Mouse (Mus musculus): ENCODE measurements at regions not wholly inside any gene's neighbourhood (a gene's known extent, or its start where the extent isn't known, plus 50 kb on each side); places are given as distances from the start of the nearest gene placed in this dataset.

GRCm38 (mm10) chr17:47317651-47318050 is 51.0 kb upstream of the Mrps10 start:
- Histone ChIP-seq H3K4me2 (replicated peaks) (no peak overlapping the region), H3K4me3 (replicated peaks) (no peak overlapping the region), H3K4me1 (replicated peaks) (no peaks in the 10 kb centered on the region), H3K36me3 (peaks cover 57% of the 10 kb centered on the region), H3K9me3 (no peaks in the 10 kb centered on the region), H3K27ac (no peak overlapping the region), H3K9ac (replicated peaks) (no peak overlapping the region), H3K27me3 (no peaks in the 10 kb centered on the region)
- no peak for ATAC-seq
- 86% methylated on average over 11 of the region's 11 CpGs for WGBS

GRCm38 (mm10) chr17:47313162-47313561 is 55.5 kb upstream of the Mrps10 start:
- no peaks in the 10 kb centered on the region for H3K27me3 ChIP-seq
- no peak overlapping the region for H3K4me2 ChIP-seq (replicated peaks)
- no peak overlapping the region for H3K27ac ChIP-seq
- peaks cover 50% of the 10 kb centered on the region for H3K36me3 ChIP-seq
- H3K9me3 ChIP-seq = no peaks in the 10 kb centered on the region
- H3K4me1 ChIP-seq (replicated peaks) = no peaks in the 10 kb centered on the region
- no peak overlapping the region for H3K4me3 ChIP-seq (replicated peaks)
- no peak overlapping the region for H3K9ac ChIP-seq (replicated peaks)
- no peak for ATAC-seq
- WGBS = 94% methylated on average over 7 of the region's 7 CpGs

DNA sequence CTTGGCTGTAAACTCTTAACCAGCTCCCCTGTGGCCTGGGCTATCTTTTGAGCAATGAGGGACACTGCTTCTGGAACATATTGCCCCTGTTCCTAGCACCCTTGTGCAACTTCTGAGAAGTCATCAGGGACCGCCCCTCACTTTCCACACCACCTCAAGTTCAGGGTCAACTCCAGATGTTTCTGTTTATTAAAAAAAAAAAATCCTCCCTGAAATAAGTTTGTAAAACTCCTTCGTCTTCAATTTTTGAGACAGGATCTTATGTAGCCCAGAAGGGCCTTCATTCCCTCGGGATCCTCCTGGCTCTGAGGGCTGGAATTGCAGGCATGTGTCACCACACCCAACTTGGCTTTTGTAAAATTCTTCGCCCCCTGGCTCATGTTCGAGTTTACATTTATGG is 57.4 kb upstream of the Mrps10 start:
- 93% methylated on average over 5 of the region's 5 CpGs for WGBS
- H3K27me3 ChIP-seq = no peaks in the 10 kb centered on the region
- H3K27ac ChIP-seq = no peak overlapping the region
- peaks cover 36% of the 10 kb centered on the region for H3K36me3 ChIP-seq
- no peak overlapping the region for H3K4me2 ChIP-seq (replicated peaks)
- peaks cover 5% of the 10 kb centered on the region for H3K4me1 ChIP-seq (replicated peaks)
- ATAC-seq = no peak
- no peaks in the 10 kb centered on the region for H3K9me3 ChIP-seq
- no peak overlapping the region for H3K9ac ChIP-seq (replicated peaks)
- no peak overlapping the region for H3K4me3 ChIP-seq (replicated peaks)

DNA sequence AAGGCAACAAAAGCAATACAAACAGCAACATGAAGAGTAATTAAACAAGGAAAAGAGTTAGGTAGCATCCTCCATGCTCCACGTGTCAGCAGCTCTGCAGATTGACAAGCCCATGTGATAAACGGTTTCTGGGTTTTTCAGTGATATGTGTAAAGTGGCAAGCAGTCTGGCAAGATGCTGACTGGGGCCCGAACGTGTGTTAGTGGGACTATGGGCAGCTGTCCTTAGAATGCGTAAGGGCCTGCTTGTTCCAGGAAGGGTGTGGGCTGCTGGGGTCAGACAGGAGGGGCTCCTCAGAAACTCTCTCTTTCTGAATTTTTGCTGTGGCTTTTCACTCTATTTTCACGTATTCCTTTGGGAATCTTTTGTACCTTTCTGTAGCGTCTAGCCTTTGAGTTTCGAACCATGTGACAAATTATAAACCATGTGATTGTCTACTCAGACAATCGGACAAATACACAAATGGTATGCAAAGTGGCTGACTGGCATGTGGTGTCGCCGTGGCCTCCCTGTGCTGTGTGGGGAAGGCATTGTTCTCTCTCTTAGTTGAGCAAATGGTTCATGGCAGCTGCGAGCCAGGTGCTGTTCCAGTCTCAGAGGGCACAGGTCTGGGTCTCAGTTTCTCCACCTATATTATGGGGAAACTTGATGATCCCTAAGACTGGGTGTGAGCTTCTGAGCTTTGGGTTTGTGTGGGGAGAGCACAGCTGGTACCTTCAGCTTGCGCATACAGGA is 62.5 kb upstream of the Mrps10 start:
- 0 out of 2 replicates have a peak overlapping the region, but pooled peaks have one; percentile 21 for H3K27ac ChIP-seq
- H3K9me3 ChIP-seq = no peaks in the 10 kb centered on the region
- 47% methylated on average over 13 of the region's 13 CpGs for WGBS
- H3K4me3 ChIP-seq (replicated peaks) = no peak overlapping the region
- no peak overlapping the region for H3K9ac ChIP-seq (replicated peaks)
- no peak overlapping the region for H3K4me2 ChIP-seq (replicated peaks)
- no peaks in the 10 kb centered on the region for H3K27me3 ChIP-seq
- peaks cover 54% of the 10 kb centered on the region for H3K4me1 ChIP-seq (replicated peaks)
- peak; percentile 38; the same call in 1 of the 2 replicates for ATAC-seq
- peaks cover 5% of the 10 kb centered on the region for H3K36me3 ChIP-seq

- H3K27ac ChIP-seq = peak overlapping the region; percentile 48; the same call in 1 of the 2 replicates
- no peaks in the 10 kb centered on the region for H3K36me3 ChIP-seq
- peaks cover 67% of the 10 kb centered on the region for H3K4me1 ChIP-seq (replicated peaks)
- H3K4me3 ChIP-seq (replicated peaks) = no peak overlapping the region
- H3K4me2 ChIP-seq (replicated peaks) = no peak overlapping the region
- no peak overlapping the region for H3K9ac ChIP-seq (replicated peaks)
- H3K27me3 ChIP-seq = no peaks in the 10 kb centered on the region
- no peaks in the 10 kb centered on the region for H3K9me3 ChIP-seq
- ATAC-seq = peak; percentile 21; the same call in 1 of the 2 replicates
- 32% methylated on average over 8 of the region's 8 CpGs for WGBS
Observed at GRCm38 (mm10) chr17:47304463-47305199, 64.1 kb upstream of the Mrps10 start.

DNA sequence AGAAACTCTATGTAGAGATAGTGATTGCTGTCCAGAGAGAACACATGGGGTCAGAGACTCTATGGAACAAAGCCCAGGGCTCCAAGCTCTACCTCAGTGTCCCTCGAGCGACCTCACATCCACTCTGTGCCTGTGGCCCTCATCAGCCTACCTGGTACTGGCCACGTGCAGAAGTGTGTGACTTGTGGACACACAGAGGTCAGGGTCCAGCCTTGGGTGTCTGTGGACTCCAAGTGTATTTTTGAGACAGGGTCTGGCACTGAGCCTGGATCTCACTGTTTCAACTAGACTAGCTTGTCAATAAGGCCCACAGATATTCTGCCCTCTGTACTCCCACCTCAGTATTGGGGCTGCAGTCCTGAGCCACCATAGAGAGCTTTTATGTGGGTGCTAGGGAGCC is 65.1 kb upstream of the Mrps10 start:
- 94% methylated on average over 3 of the region's 3 CpGs for WGBS
- no peaks in the 10 kb centered on the region for H3K27me3 ChIP-seq
- no peaks in the 10 kb centered on the region for H3K36me3 ChIP-seq
- H3K9ac ChIP-seq (replicated peaks) = no peak overlapping the region
- no peak for ATAC-seq
- peaks cover 69% of the 10 kb centered on the region for H3K4me1 ChIP-seq (replicated peaks)
- H3K4me2 ChIP-seq (replicated peaks) = no peak overlapping the region
- no peaks in the 10 kb centered on the region for H3K9me3 ChIP-seq
- H3K27ac ChIP-seq = no peak overlapping the region
- no peak overlapping the region for H3K4me3 ChIP-seq (replicated peaks)

GRCm38 (mm10) chr17:47298396-47298919 is 70.2 kb upstream of the Mrps10 start:
- Histone ChIP-seq H3K36me3 (no peaks in the 10 kb centered on the region), H3K27ac (no peak overlapping the region), H3K9ac (replicated peaks) (no peak overlapping the region), H3K4me3 (replicated peaks) (no peak overlapping the region), H3K9me3 (no peaks in the 10 kb centered on the region), H3K4me1 (replicated peaks) (peaks cover 54% of the 10 kb centered on the region), H3K27me3 (no peaks in the 10 kb centered on the region), H3K4me2 (replicated peaks) (no peak overlapping the region)
- no peak for ATAC-seq
- WGBS = 94% methylated on average over 6 of the region's 6 CpGs

- H3K36me3 ChIP-seq = no peaks in the 10 kb centered on the region
- no peak overlapping the region for H3K4me2 ChIP-seq (replicated peaks)
- H3K4me1 ChIP-seq (replicated peaks) = peaks cover 52% of the 10 kb centered on the region
- 91% methylated on average over 8 of the region's 8 CpGs for WGBS
- H3K9ac ChIP-seq (replicated peaks) = no peak overlapping the region
- no peak overlapping the region for H3K27ac ChIP-seq
- no peaks in the 10 kb centered on the region for H3K9me3 ChIP-seq
- no peak overlapping the region for H3K4me3 ChIP-seq (replicated peaks)
- no peak for ATAC-seq
- no peaks in the 10 kb centered on the region for H3K27me3 ChIP-seq
Observed at GRCm38 (mm10) chr17:47297965-47298364, 70.7 kb upstream of the Mrps10 start.

DNA sequence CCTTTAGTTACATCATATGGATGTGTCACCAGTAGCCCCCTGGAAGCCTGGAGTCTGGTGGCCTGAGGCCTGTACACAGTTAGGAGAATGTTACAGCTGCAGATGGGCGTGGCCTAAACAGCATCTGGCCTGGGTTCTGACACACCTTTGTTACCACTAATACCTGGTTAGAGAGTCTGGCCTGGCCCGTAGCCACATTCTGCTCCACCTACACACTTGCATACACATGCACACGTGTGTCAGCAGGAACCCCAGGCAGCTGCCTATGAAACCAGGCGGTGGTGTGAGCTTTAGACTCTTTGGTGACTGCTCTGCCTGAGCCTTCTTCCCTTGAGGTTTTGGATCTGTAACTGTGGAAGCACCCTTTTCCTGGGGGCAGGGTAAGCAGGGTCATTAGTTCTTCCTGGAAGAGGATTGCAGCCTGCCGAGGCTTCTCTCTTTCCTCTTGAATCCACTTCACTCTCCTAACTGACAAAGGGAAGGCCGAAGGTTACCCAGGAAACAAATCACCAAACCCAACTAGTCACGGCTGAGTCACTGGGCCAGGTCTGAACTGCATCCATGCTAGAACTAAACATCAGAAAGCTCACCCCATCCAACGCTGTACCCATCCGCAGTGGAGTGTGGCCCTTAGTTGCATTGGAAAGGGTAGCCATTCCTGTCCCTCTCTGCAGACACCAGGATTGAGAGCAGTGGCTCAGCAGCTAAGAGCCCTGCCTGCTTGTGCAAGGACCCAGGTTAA is 71.8 kb upstream of the Mrps10 start:
- Histone ChIP-seq H3K36me3 (no peaks in the 10 kb centered on the region), H3K27ac (no peak overlapping the region), H3K4me2 (replicated peaks) (no peak overlapping the region), H3K27me3 (no peaks in the 10 kb centered on the region), H3K9ac (replicated peaks) (no peak overlapping the region), H3K9me3 (no peaks in the 10 kb centered on the region), H3K4me3 (replicated peaks) (no peak overlapping the region), H3K4me1 (replicated peaks) (peaks cover 41% of the 10 kb centered on the region)
- no peak for ATAC-seq
- whole genome bisulfite sequencing = 78% methylated on average over 9 of the region's 9 CpGs

DNA sequence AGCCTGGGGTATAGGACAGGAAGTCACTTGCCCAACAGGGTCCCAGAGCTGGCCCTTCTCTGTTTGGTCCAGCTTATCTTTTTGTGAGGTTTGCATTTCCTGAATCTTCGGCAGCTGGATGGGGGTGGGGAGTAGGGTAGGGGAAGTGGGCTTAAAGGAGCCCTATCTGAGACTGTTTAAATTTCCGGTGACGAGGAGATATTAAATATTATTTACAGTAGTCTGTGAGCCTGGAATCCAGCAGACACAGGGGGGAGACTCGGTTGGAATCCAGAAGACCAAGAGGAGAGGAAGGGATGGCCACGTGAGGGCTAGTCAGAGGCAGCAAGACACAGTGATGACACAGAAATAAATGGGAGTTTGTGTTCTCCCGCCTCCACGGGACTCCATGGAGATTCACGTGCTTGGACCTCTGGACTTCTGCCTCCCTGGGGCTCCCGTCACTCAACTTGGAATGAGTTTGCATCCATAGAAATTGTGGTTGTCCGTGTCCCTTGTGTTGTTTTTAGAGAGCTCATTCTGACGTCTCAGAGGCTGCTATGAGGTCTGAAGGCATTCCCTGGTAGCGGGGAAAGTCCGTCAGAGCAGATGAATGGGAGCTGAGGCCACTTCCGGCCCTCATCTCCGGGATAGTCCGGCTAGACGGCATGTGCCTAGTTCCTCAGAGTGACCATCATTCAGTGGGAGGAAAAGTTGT is 73.2 kb upstream of the Mrps10 start:
- ATAC-seq = no peak
- H3K36me3 ChIP-seq = 0 out of 2 replicates have a peak, but pooled peaks cover 1% of the 10 kb centered on the region
- H3K9ac ChIP-seq (replicated peaks) = no peak overlapping the region
- H3K27ac ChIP-seq = no peak overlapping the region
- no peak overlapping the region for H3K4me3 ChIP-seq (replicated peaks)
- H3K27me3 ChIP-seq = no peaks in the 10 kb centered on the region
- no peaks in the 10 kb centered on the region for H3K9me3 ChIP-seq
- no peak overlapping the region for H3K4me2 ChIP-seq (replicated peaks)
- 78% methylated on average over 17 of the region's 17 CpGs for WGBS
- H3K4me1 ChIP-seq (replicated peaks) = peaks cover 28% of the 10 kb centered on the region

- Histone ChIP-seq H3K9ac (replicated peaks) (no peak overlapping the region), H3K36me3 (0 out of 2 replicates have a peak, but pooled peaks cover 3% of the 10 kb centered on the region), H3K4me1 (replicated peaks) (peaks cover 19% of the 10 kb centered on the region), H3K4me3 (replicated peaks) (no peak overlapping the region), H3K27me3 (no peaks in the 10 kb centered on the region), H3K4me2 (replicated peaks) (no peak overlapping the region), H3K27ac (peak overlapping the region; percentile 31; the same call in 1 of the 2 replicates), H3K9me3 (no peaks in the 10 kb centered on the region)
- ATAC-seq = peak; percentile 86
- 30% methylated on average over 5 of the region's 5 CpGs for WGBS
Observed at GRCm38 (mm10) chr17:47294091-47294534, 74.6 kb upstream of the Mrps10 start.

Measured in midbrain, embryonic 13.5 days (tissue).